In the genomic region with DNA sequence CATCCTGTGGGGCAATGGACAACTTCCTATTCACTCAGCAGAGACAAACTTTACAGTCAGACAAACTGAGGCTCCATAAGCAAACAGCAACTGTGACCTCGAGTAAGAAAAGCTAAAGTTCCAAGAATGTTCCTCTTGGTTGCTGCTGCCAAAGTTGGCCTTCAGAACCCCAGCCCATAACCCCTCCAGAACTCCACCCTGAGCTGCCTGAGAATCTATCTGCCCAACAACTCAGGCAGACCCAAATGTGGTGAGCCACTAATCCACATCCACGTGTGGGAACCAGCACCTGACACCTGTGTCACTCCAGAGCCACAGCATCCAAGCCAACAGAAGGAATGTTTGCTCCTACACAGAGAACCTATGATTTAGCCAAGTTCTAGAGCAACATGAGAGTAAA, we compare ENCODE assay signal across 19 mouse cellular contexts. TPM values are rescaled to one million over a fixed set of nuclear protein-coding genes. Genes with fewer than 3 reads are reported as not detected.
DNase-seq lines count a peak whose midpoint lies in the region; ATAC-seq and TF ChIP-seq lines count a peak whose summit lies in the region.
"Had no signal": no experiment of that assay in that cellular context is flagged by ENCODE, and none has a peak within 500 bp of the region (broad histone marks: within the 10 kb centered on the region; RNA-seq: fewer than 3 reads in every experiment).

No protein-coding gene starts in this region.

- H3K36me3 ChIP-seq in kidney, postnatal 0 days (ENCODE audit: insufficient read depth, low read length): no peaks in the 10 kb centered on the region
- H3K36me3 ChIP-seq: embryonic facial prominence, embryonic 13.5 days; hindbrain, embryonic 12.5 days had no signal

- peak; percentile 9 for DNase-seq in cerebellum, adult 8-10 months
- DNase-seq in cerebellum, postnatal 10 days: no peak
- peak; percentile 64 for DNase-seq in heart, adult 11 months
- no peak for DNase-seq in heart, postnatal 14 days
- DNase-seq in kidney, postnatal 0 days (ENCODE audit: low spot score): no peak
- no peak for DNase-seq in kidney, adult 11 months
- DNase-seq in testis, postnatal 10 days (ENCODE audit: low spot score): peak; percentile 32
- DNase-seq in testis, postnatal 14 days (ENCODE audit: low spot score): no peak
- DNase-seq: adrenal gland, postnatal 10 days; cerebellum, adult 11 months; cerebellum, postnatal 14 days; gastrocnemius, postnatal 10 days; heart, postnatal 36 days had no signal

- H3K27ac ChIP-seq in kidney, postnatal 0 days: no peak overlapping the region
- H3K27ac ChIP-seq: embryonic facial prominence, embryonic 13.5 days; hindbrain, embryonic 12.5 days had no signal

- H3K4me1 ChIP-seq in kidney, postnatal 0 days (replicated peaks; ENCODE audit: insufficient read depth, low read length): peaks cover 29% of the 10 kb centered on the region

- intact Hi-C loops in heart, postnatal 14 days (cut with DNase I): loop anchor here (5.0 kb wide), 2 partner anchors 55 to 200 kb away; partner anchors contain the start of gene Adrm1

- H3K9ac ChIP-seq in kidney, postnatal 0 days (ENCODE audit: low read depth, low read length): 0 out of 2 replicates have a peak overlapping the region, but pooled peaks have one; percentile 8
- H3K9ac ChIP-seq: embryonic facial prominence, embryonic 13.5 days; hindbrain, embryonic 12.5 days had no signal

- no peak for TF ChIP-seq CTCF in kidney, postnatal 0 days (IDR thresholded peaks at IDR 0.05; ENCODE audit: low read depth)

- ATAC-seq in kidney, postnatal 0 days (replicated peaks; ENCODE audit: low FRiP score, low read depth): no peak
- ATAC-seq: forebrain, embryonic 14.5 days; hindbrain, embryonic 16.5 days; inflammation-experienced regulatory T-cells, adult 6 months; intestine, postnatal 0 days had no signal

- H3K9me3 ChIP-seq in kidney, postnatal 0 days (replicated peaks; ENCODE audit: low read length): no peaks in the 10 kb centered on the region
- H3K9me3 ChIP-seq: embryonic facial prominence, embryonic 13.5 days; hindbrain, embryonic 12.5 days had no signal

- WGBS in kidney, postnatal 0 days: 48% methylated on average over 2 of the region's 2 CpGs

- no peak overlapping the region for H3K4me3 ChIP-seq in kidney, postnatal 0 days (replicated peaks; ENCODE audit: low read depth, low read length)
- H3K4me3 ChIP-seq: embryonic facial prominence, embryonic 13.5 days; hindbrain, embryonic 12.5 days had no signal

- no peaks in the 10 kb centered on the region for H3K27me3 ChIP-seq in kidney, postnatal 0 days (ENCODE audit: insufficient read depth, low read length)
- H3K27me3 ChIP-seq: embryonic facial prominence, embryonic 13.5 days; hindbrain, embryonic 12.5 days had no signal

- H3K4me2 ChIP-seq in kidney, postnatal 0 days (ENCODE audit: low read length): no peak overlapping the region
- H3K4me2 ChIP-seq: embryonic facial prominence, embryonic 13.5 days; hindbrain, embryonic 12.5 days had no signal

RNA-seq across cellular contexts. Expression of gene Taf4, which starts 4.0 kb away (rescaled TPM):
- total RNA-seq in heart, postnatal 14 days (2021): 10 to 100 TPM; 15.8 to 19.0 TPM
- 3.3 and 3.5 TPM in 2 replicates for polyA plus RNA-seq in kidney, postnatal 0 days (2015; fragmentation: Nextera tagmentation; extraction: Ambion mirVana)

RNA-seq across cellular contexts. Expression of gene Lsm14b, which starts 52.4 kb away (rescaled TPM):
- total RNA-seq in heart, postnatal 14 days (2021): 10 to 100 TPM; 57.3 to 61.8 TPM
- polyA plus RNA-seq in kidney, postnatal 0 days (2015; fragmentation: Nextera tagmentation; extraction: Ambion mirVana): 9.3 and 10.4 TPM in 2 replicates

Comparison
In these comparisons a context has a peak if more than half of its experiments do, and no peak if none do; other contexts are left out.
1. DNase-seq: peak in cerebellum, adult 8-10 months (single experiment), heart, adult 11 months (single experiment) and testis, postnatal 10 days (single experiment); none in cerebellum, postnatal 10 days (0 of 2), heart, postnatal 14 days (0 of 2), kidney, postnatal 0 days (single experiment), kidney, adult 11 months (single experiment) and testis, postnatal 14 days (single experiment).